Mouse (Mus musculus): ENCODE measurements around the gene Ube2v1. TPM values are rescaled to one million over a fixed set of nuclear protein-coding genes. Genes with fewer than 3 reads are reported as not detected.

Ube2v1 gene
- polyA plus RNA-seq (2015; fragmentation: Nextera tagmentation; extraction: Ambion mirVana), result 278 and 309 TPM in 2 replicates

GRCm38 (mm10) chr2:167631591-167632448, at the start of gene Ube2v1:
TSS of gene Ube2v1 (minus strand) at chr2:167632095.
- ATAC-seq, result peak; percentile 86
- peaks cover 56% of the 10 kb centered on the region for H3K4me1 ChIP-seq
- peaks cover 12% of the 10 kb centered on the region for H3K36me3 ChIP-seq (ENCODE audit: poor library complexity, severe bottlenecking)
- H3K9ac ChIP-seq, result peak within 1 kb of the TSS; percentile 92
- H3K4me2 ChIP-seq, result peak within 1 kb of the TSS; percentile 94
- WGBS, result under 1% methylated on average over 85 of the region's 87 CpGs
- no peaks in the 10 kb centered on the region for H3K27me3 ChIP-seq
- no peaks in the 10 kb centered on the region for H3K9me3 ChIP-seq (replicated peaks)
- H3K4me3 ChIP-seq, result peak within 1 kb of the TSS; percentile 78
- peak within 1 kb of the TSS; percentile 81 for H3K27ac ChIP-seq

GRCm38 (mm10) chr2:167680657-167681056, 48.8 kb upstream of the Ube2v1 start:
- Histone ChIP-seq H3K4me3 (no peak overlapping the region), H3K27ac (no peak overlapping the region), H3K4me1 (no peaks in the 10 kb centered on the region), H3K4me2 (no peak overlapping the region), H3K27me3 (peaks cover 13% of the 10 kb centered on the region; the same call in 1 of the 2 replicates), H3K36me3 (ENCODE audit: poor library complexity, severe bottlenecking) (no peaks in the 10 kb centered on the region), H3K9me3 (replicated peaks) (no peaks in the 10 kb centered on the region), H3K9ac (no peak overlapping the region)
- 51% methylated on average over 5 of the region's 5 CpGs for WGBS
- ATAC-seq, result no peak

- Histone ChIP-seq H3K36me3 (ENCODE audit: poor library complexity, severe bottlenecking) (no peaks in the 10 kb centered on the region), H3K27me3 (peaks cover 9% of the 10 kb centered on the region; the same call in 1 of the 2 replicates), H3K4me2 (no peak overlapping the region), H3K27ac (no peak overlapping the region), H3K4me3 (no peak overlapping the region), H3K4me1 (no peaks in the 10 kb centered on the region), H3K9ac (no peak overlapping the region), H3K9me3 (replicated peaks) (no peaks in the 10 kb centered on the region)
- peak; percentile 69; the same call in 1 of the 2 replicates for ATAC-seq
- 2% methylated on average over 13 of the region's 13 CpGs for WGBS
Measured at GRCm38 (mm10) chr2:167679902-167680430, 48.1 kb upstream of the Ube2v1 start.

- Histone ChIP-seq H3K4me2 (no peak overlapping the region), H3K36me3 (ENCODE audit: poor library complexity, severe bottlenecking) (no peaks in the 10 kb centered on the region), H3K9ac (no peak overlapping the region), H3K27me3 (peaks cover 5% of the 10 kb centered on the region; the same call in 1 of the 2 replicates), H3K9me3 (replicated peaks) (no peaks in the 10 kb centered on the region), H3K4me3 (no peak overlapping the region), H3K4me1 (no peaks in the 10 kb centered on the region), H3K27ac (no peak overlapping the region)
- 46% methylated on average over 5 of the region's 5 CpGs for WGBS
- ATAC-seq, result no peak
Measured at GRCm38 (mm10) chr2:167678600-167678999, 46.7 kb upstream of the Ube2v1 start.

- 42% methylated on average over 14 of the region's 14 CpGs for WGBS
- Histone ChIP-seq H3K9ac (no peak overlapping the region), H3K9me3 (replicated peaks) (no peaks in the 10 kb centered on the region), H3K27ac (no peak overlapping the region), H3K4me2 (no peak overlapping the region), H3K36me3 (ENCODE audit: poor library complexity, severe bottlenecking) (no peaks in the 10 kb centered on the region), H3K27me3 (peaks cover 5% of the 10 kb centered on the region; the same call in 1 of the 2 replicates), H3K4me1 (no peaks in the 10 kb centered on the region), H3K4me3 (no peak overlapping the region)
- ATAC-seq, result no peak
Measured at GRCm38 (mm10) chr2:167675120-167675909, 43.4 kb upstream of the Ube2v1 start.

DNA sequence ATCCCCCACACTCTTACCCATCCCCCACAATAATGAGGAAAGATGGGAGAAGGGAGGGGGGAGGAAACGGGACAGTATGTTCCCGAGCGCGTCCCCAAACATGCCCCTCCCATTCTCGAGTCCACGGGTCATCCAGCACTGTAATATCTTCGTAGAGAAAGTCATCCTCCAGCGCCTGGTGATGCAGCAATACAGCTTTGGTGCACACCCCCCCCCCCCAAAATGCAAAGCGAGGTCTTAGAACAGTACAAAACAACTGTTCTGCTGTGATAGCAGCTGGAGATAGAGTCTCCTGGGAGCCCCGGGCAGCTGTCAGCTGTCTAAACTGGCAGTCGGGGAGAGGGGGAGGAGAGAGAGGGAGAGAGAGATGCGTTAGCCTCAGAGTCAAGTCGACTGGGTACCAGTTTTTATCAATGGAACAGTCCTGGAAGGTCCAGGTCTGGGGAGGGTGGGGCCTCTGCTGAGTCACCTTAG, 40.4 kb upstream of the Ube2v1 start:
- H3K9ac ChIP-seq, result no peak overlapping the region
- H3K4me1 ChIP-seq, result no peaks in the 10 kb centered on the region
- no peak for ATAC-seq
- H3K4me3 ChIP-seq, result no peak overlapping the region
- no peak overlapping the region for H3K4me2 ChIP-seq
- no peaks in the 10 kb centered on the region for H3K27me3 ChIP-seq
- no peaks in the 10 kb centered on the region for H3K9me3 ChIP-seq (replicated peaks)
- no peak overlapping the region for H3K27ac ChIP-seq
- H3K36me3 ChIP-seq (ENCODE audit: poor library complexity, severe bottlenecking), result no peaks in the 10 kb centered on the region
- WGBS, result 41% methylated on average over 13 of the region's 13 CpGs

DNA sequence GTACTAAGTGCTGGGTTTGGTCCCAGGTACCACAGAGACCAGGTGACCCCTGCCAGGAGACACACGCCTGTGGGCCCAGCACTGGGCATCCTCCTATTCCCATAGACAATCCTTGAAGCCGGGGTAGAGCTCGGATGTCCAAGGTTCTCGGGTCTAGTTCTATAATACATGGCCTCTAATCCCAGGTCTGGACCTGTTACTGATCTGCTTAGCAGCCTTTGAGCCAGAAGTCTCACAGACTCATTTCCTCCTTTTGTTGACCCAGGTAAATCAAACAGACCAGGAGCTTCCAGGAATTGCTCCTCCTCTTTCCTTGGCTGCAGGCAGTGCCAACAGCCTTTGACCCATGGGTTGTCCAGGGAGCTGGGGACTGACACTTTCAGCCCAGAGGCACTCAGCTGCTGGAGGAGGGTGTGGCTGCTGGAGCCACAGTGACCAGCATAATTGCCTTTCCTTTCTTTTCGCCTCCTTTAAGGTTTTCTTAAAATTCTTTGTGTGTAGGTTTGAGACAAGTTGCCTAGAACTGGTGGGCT, 39.3 kb upstream of the Ube2v1 start:
- ATAC-seq, result no peak
- Histone ChIP-seq H3K9me3 (replicated peaks) (no peaks in the 10 kb centered on the region), H3K36me3 (ENCODE audit: poor library complexity, severe bottlenecking) (no peaks in the 10 kb centered on the region), H3K4me3 (no peak overlapping the region), H3K9ac (no peak overlapping the region), H3K27me3 (no peaks in the 10 kb centered on the region), H3K27ac (no peak overlapping the region), H3K4me2 (0 out of 2 replicates have a peak overlapping the region, but pooled peaks have one; percentile 2), H3K4me1 (no peaks in the 10 kb centered on the region)
- WGBS, result 90% methylated on average over 5 of the region's 5 CpGs

DNA sequence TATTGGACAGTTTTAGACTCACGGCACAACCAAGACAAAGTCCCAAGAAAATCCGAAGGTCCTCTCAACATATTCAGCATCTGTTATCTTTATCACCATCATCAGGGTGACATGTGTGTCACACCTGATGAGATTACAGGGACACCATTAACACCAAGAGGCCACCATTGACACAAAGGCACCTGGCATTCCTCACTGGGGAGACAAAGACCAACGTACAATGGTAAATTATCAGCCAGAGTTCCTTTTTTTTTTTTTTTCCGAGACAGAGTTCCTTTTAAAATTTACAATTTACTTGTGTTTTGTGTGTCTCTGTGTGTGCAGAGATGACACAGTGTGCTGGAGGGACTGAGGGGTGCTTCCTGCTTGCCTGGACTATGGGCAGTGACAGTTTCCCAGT, 37.5 kb upstream of the Ube2v1 start:
- no peaks in the 10 kb centered on the region for H3K9me3 ChIP-seq (replicated peaks)
- no peaks in the 10 kb centered on the region for H3K4me1 ChIP-seq
- H3K27me3 ChIP-seq, result no peaks in the 10 kb centered on the region
- H3K27ac ChIP-seq, result no peak overlapping the region
- ATAC-seq, result no peak
- no peak overlapping the region for H3K9ac ChIP-seq
- H3K4me2 ChIP-seq, result no peak overlapping the region
- no peaks in the 10 kb centered on the region for H3K36me3 ChIP-seq (ENCODE audit: poor library complexity, severe bottlenecking)
- 76% methylated on average over 4 of the region's 4 CpGs for WGBS
- no peak overlapping the region for H3K4me3 ChIP-seq

- Histone ChIP-seq H3K27me3 (peaks cover under 1% of the 10 kb centered on the region; the same call in 1 of the 2 replicates), H3K4me2 (no peak overlapping the region), H3K9me3 (replicated peaks) (no peaks in the 10 kb centered on the region), H3K27ac (no peak overlapping the region), H3K9ac (no peak overlapping the region), H3K36me3 (ENCODE audit: poor library complexity, severe bottlenecking) (no peaks in the 10 kb centered on the region), H3K4me3 (no peak overlapping the region), H3K4me1 (no peaks in the 10 kb centered on the region)
- 88% methylated on average over 5 of the region's 5 CpGs for WGBS
- no peak for ATAC-seq
Measured at GRCm38 (mm10) chr2:167668426-167668825, 36.5 kb upstream of the Ube2v1 start.

DNA sequence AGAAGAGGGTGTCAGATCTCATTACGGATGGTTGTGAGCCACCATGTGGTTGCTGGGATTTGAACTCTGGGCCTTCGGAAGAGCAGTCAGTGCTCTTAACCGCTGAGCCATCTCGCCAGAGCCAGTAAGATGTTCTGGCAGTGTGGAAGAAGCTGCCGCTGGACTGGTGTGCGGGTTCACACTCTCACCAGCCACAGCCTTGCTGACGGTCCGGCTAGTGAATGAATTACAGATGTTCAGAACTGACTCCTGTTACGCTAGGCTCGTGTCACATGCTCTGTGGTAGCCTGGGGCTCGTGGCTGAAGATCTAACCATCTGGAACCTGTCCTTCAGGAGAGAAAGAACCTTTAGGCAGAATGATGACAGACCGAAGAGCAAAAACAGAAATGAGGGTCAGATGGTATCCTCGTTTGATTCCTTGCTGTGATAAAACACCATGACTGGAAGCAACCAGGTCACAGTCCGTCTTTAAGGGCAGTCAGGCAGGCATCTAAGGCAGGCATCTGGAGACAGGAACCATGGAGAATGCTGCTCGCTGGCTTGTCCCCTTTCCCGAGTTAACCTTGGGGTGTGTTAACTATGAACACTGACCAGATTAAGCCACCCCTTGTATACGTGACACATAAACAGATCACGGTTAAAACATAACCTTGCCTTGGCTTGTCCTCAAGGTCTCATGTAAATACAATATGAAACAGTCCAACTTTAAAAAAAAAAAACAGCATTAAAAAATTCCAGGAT, 34.2 kb upstream of the Ube2v1 start:
- Histone ChIP-seq H3K9ac (no peak overlapping the region), H3K27me3 (peaks cover 15% of the 10 kb centered on the region), H3K36me3 (ENCODE audit: poor library complexity, severe bottlenecking) (no peaks in the 10 kb centered on the region), H3K4me2 (no peak overlapping the region), H3K9me3 (replicated peaks) (no peaks in the 10 kb centered on the region), H3K4me3 (no peak overlapping the region), H3K27ac (no peak overlapping the region), H3K4me1 (peaks cover 5% of the 10 kb centered on the region; the same call in 1 of the 2 replicates)
- ATAC-seq, result no peak
- WGBS, result 85% methylated on average over 18 of the region's 18 CpGs

GRCm38 (mm10) chr2:167662713-167663112, 30.8 kb upstream of the Ube2v1 start:
- Histone ChIP-seq H3K4me3 (no peak overlapping the region), H3K4me2 (no peak overlapping the region), H3K9ac (no peak overlapping the region), H3K9me3 (replicated peaks) (no peaks in the 10 kb centered on the region), H3K4me1 (peaks cover 30% of the 10 kb centered on the region), H3K36me3 (ENCODE audit: poor library complexity, severe bottlenecking) (no peaks in the 10 kb centered on the region; the same call in 1 of the 2 replicates), H3K27me3 (peaks cover 15% of the 10 kb centered on the region), H3K27ac (no peak overlapping the region)
- no peak for ATAC-seq
- 53% methylated on average over 6 of the region's 6 CpGs for WGBS
